Mouse (Mus musculus): ENCODE results near the gene Srrm3.

The Srrm3 gene

DNA sequence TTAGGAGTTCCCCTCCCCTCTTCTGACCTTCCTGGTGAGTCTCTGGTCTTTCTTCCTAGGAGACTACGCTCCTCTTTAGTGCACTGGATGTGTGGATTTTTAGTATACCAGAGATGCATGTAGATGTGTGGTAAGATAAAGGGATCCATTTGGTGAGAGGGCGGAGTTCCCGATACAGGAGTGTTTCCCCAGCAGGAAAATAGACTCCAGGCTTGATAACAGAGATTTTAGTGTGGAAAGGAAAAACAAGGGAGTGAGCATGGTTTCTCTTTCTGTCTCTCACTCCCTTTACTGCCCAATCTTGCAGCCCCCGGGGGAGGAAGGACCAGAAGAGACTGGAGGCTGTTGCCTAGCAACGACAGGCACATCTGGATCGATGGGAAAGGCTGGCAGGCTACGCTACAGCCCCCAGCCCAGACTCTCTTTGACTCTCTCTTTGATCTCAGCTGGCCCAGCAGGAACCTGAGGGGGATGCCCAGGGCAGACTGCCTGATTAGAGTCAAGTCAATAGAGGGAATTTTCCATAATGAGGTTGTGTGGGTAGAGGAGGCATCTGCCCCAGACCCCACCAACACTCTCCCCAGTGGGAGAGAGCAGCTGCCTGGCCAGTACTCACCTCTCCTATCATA, 15.7 kb downstream of the Srrm3 start:
- no peak for DNase-seq (ENCODE audit: low spot score in 2 of 2)

DNA sequence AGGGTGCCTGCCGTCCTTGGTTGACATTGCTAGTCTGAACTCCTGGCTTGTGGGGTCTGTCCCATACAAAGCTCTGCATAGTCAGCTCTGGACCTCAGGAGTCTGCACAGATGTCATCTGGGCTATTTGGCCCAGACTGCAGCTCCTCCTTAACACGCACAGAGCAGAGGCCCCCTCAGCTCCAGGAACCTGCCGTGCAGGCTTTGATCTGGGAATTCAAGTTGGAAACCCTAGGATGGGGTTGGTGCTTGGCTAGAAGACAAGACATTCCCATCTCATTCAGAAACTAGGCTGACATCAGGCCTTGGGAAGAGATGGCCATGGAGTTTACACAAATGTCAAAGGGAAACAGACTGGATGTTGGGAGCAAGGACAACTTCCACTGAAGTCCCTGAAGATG, 17.8 kb downstream of the Srrm3 start:
- no peak for DNase-seq (ENCODE audit: low spot score in 2 of 2)

DNA sequence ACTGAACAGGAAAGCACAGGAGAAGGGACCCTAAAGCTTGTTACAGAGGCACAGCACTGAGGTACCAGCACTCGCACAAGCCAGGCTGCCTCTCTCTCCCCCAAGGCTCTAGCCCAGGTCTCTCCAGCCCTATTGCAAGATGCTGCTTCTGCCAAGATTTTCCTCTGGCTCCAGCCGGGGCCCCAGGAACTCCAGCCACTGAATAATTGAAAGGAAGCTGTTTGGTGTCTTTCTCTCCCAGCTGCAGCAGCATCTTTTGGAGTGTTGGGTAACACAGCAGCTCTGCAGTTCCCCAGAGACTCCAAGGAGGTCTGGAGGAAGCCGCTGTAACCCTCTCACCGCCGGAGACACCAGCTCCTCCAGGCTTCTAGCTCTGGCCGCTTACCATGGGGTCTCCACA, 19.5 kb downstream of the Srrm3 start:
- no peak for DNase-seq (ENCODE audit: low spot score in 2 of 2)

DNA sequence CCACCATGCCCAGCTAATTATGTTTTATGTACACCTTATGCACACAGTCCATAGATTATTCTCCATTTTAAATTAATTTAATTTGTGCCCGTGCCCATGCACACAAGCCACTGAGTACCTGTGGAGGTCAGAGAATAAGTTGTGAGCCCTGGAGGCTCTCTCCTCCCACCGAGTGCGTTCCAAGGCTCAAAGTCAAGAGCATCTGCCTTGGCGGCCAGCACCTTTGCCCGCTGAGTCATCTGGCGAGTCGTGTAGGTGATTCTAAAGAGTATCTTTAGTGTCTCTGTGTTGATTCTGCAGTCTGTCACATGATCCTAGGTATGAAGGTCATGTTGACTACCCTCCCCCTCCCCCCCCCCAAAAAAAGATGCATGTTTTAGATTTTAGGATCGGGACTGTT, 22.7 kb downstream of the Srrm3 start:
- DNase-seq (ENCODE audit: low spot score in 2 of 2) = no peak

GRCm38 (mm10) chr5:135832729-135833128, 26.0 kb downstream of the Srrm3 start:
- DNase-seq (ENCODE audit: low spot score in 2 of 2) = no peak

GRCm38 (mm10) chr5:135834769-135835491, 28.2 kb downstream of the Srrm3 start:
- peak; percentile 44 to 56 for DNase-seq (ENCODE audit: low spot score in 2 of 2)

DNA sequence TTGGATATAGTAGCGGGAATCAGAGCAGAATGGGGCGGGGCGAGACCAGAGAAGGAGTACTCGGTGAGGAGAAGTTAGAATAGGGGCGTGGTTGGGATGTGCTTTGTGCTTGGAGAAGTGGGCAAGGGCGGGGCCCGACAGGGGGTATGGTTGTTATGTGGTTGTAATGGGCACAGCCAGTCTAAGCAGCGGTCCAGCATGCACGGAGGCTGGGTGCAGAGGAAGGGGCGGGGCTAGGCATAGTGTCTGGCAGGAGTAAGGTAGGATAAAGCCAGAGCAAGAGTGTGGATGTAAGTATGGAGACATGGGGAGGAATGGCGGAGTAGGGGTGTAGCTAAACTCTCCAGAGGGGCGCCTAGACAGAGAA, 28.8 kb downstream of the Srrm3 start:
- DNase-seq (ENCODE audit: low spot score in 2 of 2) = no peak

DNA sequence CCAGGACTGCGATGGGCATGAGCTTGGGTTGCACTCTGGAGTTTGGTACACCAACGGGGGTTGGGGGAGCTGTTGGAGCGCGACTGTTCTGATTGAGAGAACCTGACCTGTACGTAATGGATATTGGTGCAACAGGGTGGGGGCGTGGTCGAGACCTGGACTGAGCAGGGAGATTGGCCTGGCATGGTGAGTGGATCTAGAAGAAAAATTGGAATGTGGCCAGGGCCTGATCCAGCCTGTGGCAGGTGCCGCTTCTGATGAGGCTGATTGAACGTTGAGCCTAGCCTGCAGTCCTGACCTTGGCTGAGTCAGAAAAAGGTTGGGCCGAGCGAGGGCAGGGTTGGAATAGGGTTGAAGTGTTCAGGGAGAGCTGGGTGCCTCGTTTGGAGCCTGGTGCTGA, 29.3 kb downstream of the Srrm3 start:
- DNase-seq (ENCODE audit: low spot score in 2 of 2) = no peak

DNA sequence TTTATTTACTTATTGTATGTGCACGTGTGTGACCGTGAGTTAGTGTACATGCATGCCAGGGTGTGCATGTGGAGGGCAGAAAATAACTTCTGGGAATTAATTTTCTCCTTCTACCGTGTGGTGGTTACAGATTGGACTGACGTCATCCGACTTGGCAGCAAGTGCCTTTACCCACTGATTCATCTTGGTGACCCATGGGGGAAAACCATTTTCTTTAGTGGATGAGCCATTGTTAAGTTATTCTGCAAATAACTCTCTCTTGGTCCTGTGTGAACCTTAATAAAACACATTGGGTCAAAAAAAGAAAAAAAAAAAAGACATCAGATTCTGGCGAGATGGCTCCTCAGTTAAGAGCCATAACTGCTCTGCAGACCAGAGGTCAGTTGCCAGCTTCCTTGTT, 35.0 kb downstream of the Srrm3 start:
- DNase-seq (ENCODE audit: low spot score in 2 of 2) = no peak

DNA sequence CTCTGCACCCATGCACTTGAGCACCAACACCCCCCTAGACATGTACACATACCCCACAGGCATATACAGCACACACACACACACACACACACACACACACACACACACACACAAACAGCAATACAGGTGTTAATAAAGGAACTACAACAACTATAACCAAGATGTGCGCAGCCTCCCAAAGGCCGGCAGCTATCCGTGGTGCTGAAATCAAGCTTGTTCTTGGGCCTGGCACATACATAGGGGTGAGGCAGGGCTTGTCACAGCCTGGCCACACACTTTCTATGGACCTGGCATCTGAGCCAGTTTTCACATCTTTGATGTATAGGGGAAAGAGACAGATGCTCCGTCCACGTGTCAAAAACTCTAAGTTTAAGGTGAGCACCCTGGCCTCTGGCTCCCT, 36.7 kb downstream of the Srrm3 start:
- DNase-seq (ENCODE audit: low spot score in 2 of 2) = no peak

DNA sequence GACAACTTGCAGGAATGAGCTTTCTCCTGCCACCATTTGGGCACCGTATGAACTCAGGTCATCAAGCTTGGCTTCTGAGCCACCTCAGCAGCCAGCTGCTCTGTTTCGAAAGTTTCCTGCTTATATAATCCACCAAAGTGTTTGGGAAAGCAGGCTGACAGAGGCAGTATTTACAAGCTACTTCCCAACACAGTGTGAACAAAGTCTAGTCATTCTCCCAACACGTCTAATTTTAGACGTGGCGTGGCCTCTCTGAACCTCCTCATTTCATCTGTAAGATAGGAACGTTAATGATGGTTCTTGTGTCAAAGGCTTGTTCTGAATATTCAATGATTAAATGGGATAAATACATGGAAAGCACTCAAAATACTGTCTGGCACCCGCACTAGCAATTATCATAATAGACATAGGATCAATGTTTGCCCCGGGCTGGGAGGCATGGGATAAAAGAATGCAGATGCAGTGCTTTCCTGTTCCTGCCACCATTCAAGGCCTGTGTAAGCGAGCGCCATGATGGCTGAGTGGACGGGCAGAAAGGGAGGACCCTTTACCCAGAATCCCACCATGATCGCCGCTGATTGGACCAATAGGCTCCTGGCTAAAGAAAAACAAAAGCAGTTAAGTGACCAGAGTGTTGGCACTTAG, 39.1 kb downstream of the Srrm3 start:
- no peak for DNase-seq (ENCODE audit: low spot score in 2 of 2)

GRCm38 (mm10) chr5:135847460-135847859, 40.8 kb downstream of the Srrm3 start:
- no peak for DNase-seq (ENCODE audit: low spot score in 2 of 2)

GRCm38 (mm10) chr5:135847881-135848280, 41.2 kb downstream of the Srrm3 start:
- DNase-seq (ENCODE audit: low spot score in 2 of 2) = no peak

- DNase-seq (ENCODE audit: low spot score in 2 of 2) = no peak
These were observed 44.3 kb downstream of the Srrm3 start for GRCm38 (mm10) chr5:135851024-135851423.

DNA sequence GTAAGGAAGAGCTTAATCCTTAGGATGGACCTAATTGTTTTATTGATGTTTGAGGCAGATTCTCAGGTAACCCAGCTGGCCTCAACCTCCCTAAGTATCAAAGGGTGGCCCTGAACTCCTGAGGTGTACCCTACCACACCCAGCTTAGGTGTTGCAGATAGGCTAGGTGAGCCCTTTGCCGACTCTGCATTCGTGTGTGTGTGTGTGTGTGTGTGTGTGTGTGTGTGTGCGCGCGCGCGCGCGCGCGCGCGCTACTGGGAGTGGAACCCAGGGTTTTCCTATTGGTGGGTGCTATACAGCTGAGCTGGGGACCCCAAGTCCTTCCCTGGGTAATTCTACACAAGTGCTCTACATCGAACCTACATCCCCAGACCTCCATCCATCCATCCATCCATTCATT, 44.8 kb downstream of the Srrm3 start:
- no peak for DNase-seq (ENCODE audit: low spot score in 2 of 2)

- no peak for DNase-seq (ENCODE audit: low spot score in 2 of 2)
These were observed 45.7 kb downstream of the Srrm3 start for GRCm38 (mm10) chr5:135852421-135852820.

- DNase-seq (ENCODE audit: low spot score in 2 of 2) = no peak
These were observed 47.0 kb downstream of the Srrm3 start for GRCm38 (mm10) chr5:135853731-135854130.

DNA sequence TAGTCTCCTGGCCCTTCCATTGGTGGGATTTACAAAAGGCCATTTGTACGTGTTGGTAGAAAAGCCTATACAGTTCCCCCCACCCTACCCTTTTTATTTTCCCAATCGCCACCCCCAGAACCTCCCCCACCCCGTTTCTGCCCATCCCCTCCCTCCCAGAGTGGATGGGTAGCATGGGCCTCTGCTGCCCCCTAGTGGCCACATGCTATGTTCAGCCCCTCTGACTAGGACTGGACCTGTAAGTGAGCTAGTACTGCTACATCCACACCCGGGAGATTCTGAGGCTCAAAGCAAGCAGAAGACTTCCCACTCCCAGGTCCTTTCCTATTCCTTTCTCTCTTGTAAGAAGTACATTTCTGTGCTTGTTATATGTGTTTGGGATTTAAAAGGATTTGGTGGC, 48.5 kb downstream of the Srrm3 start:
- DNase-seq (ENCODE audit: low spot score in 2 of 2) = peak in 1 of 2 experiments; percentile 64

GRCm38 (mm10) chr5:135866662-135867061, 60.0 kb downstream of the Srrm3 start:
- no peak for DNase-seq (ENCODE audit: low spot score in 2 of 2)

DNA sequence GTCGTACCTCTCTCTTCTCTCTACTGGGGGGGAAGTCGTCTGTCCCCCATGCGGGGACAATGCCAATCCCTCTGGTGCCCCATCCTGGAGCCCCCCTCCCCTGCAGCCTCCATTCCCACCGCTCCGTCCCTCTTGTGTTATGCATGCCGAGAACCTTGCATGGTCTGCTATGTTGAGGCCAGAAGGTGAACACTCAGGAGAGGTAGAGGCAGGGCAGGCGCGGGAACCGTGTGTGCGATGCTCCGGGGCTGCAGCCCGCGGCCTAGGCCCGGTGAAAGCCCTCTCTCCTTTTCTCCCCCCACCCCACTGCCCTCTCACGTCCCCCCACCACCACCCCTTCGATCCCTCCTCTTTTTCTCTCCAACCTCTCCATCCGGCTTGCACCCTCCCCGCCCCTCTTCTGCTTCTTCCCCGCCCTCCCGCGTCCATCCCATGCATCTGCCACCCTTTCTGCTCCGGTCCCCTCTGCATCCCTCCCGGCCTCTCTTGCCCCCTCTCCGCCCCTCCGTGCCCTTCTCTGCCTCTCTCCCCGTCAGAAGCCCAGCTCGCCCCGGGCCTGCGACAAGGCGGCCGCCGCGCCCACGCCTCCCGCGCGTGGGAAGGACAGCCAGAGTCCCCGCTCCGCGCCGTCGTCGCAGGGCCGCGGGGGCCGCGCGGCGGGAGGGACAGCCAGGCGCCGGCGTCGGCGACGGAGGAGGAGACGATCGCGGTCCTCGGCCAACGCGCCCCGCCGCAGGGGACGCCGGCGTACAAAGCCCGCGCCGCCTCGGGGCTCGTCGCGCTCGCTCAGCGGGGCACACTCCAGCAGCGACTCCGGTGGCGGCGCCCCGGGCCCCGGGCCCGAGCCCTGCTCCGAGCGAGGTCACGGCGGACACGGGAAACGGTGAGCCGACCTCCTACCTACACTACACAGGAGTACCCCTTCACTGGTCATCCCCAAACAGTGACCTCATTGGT, 61.2 kb downstream of the Srrm3 start:
- DNase-seq (ENCODE audit: low spot score in 2 of 2) = no peak

- DNase-seq (ENCODE audit: low spot score in 2 of 2) = no peak
These were observed 62.0 kb downstream of the Srrm3 start for GRCm38 (mm10) chr5:135868653-135869052.

Measured in spleen, postnatal 14 days (tissue).